Mouse (Mus musculus) myocyte (in vitro differentiated cells): ENCODE results near the gene Ppp2r2c.

Source experiments
- CEBPB ChIP-seq: IDR thresholded peaks from 2 replicates; pipeline ENCODE4 v1.6.1; 2011; ENCODE audit warnings: mild to moderate bottlenecking, moderate library complexity; ENCODE audit not compliant: poor library complexity, insufficient read depth, severe bottlenecking
- MAX ChIP-seq: IDR thresholded peaks from one replicate; pipeline ENCODE4 v1.6.1; 2011; ENCODE audit warnings: low read depth, mild to moderate bottlenecking, control low read depth
- MYOD1 ChIP-seq, 3 experiments: IDR thresholded peaks; one replicate each; pipeline ENCODE4 v1.6.1; 2011; ENCODE audit warnings: control low read depth in 2 of 3, low read depth in 2 of 3, mild to moderate bottlenecking in 2 of 3, moderate library complexity in 1 of 3; ENCODE audit not compliant: insufficient read length in 2 of 3, control insufficient read depth in 1 of 3
- MYOG ChIP-seq, 3 experiments: IDR thresholded peaks; one replicate each; pipeline ENCODE4 v1.6.1; 2011; ENCODE audit warnings: control low read depth in 2 of 3, low read depth in 2 of 3, mild to moderate bottlenecking in 2 of 3; ENCODE audit not compliant: insufficient read length in 2 of 3, control insufficient read depth in 1 of 3, insufficient read depth in 1 of 3
- POLR2A ChIP-seq: IDR thresholded peaks from one replicate; pipeline ENCODE4 v1.6.1; 2011; ENCODE audit warnings: low read depth, mild to moderate bottlenecking, control low read depth, moderate library complexity; ENCODE audit not compliant: insufficient read length
- REST ChIP-seq: IDR thresholded peaks from one replicate; pipeline ENCODE4 v1.6.1; 2011; ENCODE audit warnings: mild to moderate bottlenecking, control low read depth, moderate library complexity; ENCODE audit not compliant: insufficient read depth, insufficient read length
- TCF12 ChIP-seq: IDR thresholded peaks from one replicate; pipeline ENCODE4 v1.6.1; 2011; ENCODE audit warnings: mild to moderate bottlenecking, control low read depth; ENCODE audit not compliant: poor library complexity, insufficient read depth, severe bottlenecking
- USF1 ChIP-seq: IDR thresholded peaks from one replicate; pipeline ENCODE4 v1.6.1; 2011; ENCODE audit warnings: low read depth, mild to moderate bottlenecking, control low read depth, moderate library complexity

DNA sequence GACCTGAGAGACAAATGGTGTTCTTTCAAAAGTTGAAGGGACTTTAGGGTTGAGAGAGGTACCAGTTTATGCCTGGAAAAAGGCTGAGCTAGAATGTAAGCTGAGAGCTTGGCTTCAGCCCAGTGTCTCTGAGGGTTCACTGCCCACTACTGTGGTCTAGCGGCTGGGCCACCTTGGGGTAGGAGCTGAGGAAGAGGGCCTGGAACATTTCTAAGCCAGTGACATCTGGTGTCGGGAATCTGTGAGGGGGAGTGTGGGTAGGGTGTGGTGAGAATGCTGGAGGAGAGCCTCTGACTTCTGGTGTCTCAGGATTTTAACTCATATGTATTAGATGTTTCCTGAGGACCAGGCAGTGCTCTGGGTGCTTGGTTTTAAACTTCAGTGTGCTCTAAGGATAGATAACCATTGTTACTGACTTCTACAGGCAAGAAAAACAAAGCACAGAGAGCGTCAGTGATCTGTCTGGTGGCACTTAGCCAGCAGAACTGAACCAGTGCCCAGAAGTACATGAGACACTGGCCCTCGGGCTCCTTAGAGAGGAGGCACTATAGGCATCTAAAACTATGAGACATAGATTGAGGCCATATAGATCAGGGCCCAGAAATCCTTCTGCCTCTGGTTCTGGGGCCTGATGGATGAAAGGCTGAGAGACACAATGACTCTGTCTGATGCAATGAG lies 23.6 kb downstream of the Ppp2r2c start:
- no peak for TF ChIP-seq POLR2A
- no peak for TF ChIP-seq TCF12
- no peak for TF ChIP-seq MAX
- TF ChIP-seq REST: no peak
- TF ChIP-seq MYOD1 (IDR thresholded peaks at IDR 0.05; ENCODE audit: control insufficient read depth in 1 of 3, insufficient read length in 2 of 3, low read depth in 2 of 3): peak in 1 of 3 experiments; percentile 24
- no peak for TF ChIP-seq CEBPB
- TF ChIP-seq USF1: no peak
- peak in 1 of 3 experiments; percentile 53 for TF ChIP-seq MYOG (IDR thresholded peaks at IDR 0.05; ENCODE audit: control insufficient read depth in 1 of 3, insufficient read depth in 1 of 3, insufficient read length in 2 of 3, low read depth in 2 of 3)
